Mouse (Mus musculus) cortical plate, adult 2 months (tissue): Measurements from ENCODE around the gene Zfp39. TPM values are rescaled to one million over a fixed set of nuclear protein-coding genes. Genes with fewer than 3 reads are reported as not detected.

Source experiments
- H3K27ac ChIP-seq: fragments of 200-500 bp; 2 replicates; pipeline ENCODE4 v1.5.1; 2012; ENCODE audit warnings: low read length, control low read depth, inconsistent platforms; ENCODE audit not compliant: insufficient read depth
- H3K4me1 ChIP-seq: fragments of 200-500 bp; 2 replicates; pipeline ENCODE4 v1.6.1; 2011; ENCODE audit warnings: low read length; ENCODE audit not compliant: control insufficient read depth, insufficient read depth
- H3K4me3 ChIP-seq: fragments of 200-500 bp; 2 replicates; pipeline ENCODE4 v1.5.1; 2011; ENCODE audit warnings: mild to moderate bottlenecking, low read length, control low read depth; ENCODE audit not compliant: insufficient read depth
- CTCF ChIP-seq: fragments of 200-500 bp; IDR thresholded peaks from 2 replicates; pipeline ENCODE4 v1.5.1; 2011; ENCODE audit warnings: mild to moderate bottlenecking, control low read depth, low read length; ENCODE audit not compliant: insufficient read depth; ENCODE audit errors: extremely low read depth
- POLR2A ChIP-seq: fragments of 200-500 bp; IDR thresholded peaks from 2 replicates; pipeline ENCODE4 v1.6.1; 2011; ENCODE audit warnings: mild to moderate bottlenecking, low read length, control low read depth; ENCODE audit not compliant: insufficient read depth; ENCODE audit errors: extremely low read depth
- polyA plus RNA-seq: library from polyadenylated mRNA; depleted of rRNA; stranded (reverse); fragments of >200 nt; gene quantifications from 2 replicates; pipeline ENCODE4 v1.2.3, GENCODE M21; 2012

The Zfp39 gene
- polyA plus RNA-seq, 1 experiment, result 5.6 TPM

DNA sequence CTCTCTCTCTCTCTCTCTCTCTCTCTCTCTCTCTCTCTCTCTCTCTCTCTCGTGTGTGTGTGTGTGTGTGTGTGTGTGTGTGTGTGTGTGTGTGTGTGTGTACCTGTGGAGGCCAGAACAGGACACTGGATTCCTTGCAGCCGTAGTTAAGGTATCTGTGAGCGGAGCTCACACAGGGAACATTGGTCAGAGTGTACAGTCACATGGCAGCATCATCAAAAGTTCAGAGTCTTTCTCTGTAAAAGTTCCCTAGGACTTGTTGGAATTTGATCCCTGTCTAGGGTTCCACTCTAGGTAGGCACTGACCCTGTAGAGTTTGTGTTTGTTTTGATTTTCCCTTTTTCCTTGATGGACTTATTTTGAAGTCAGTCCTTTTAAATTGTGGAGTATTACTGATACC, 22.6 kb upstream of the Zfp39 start:
- no peak overlapping the region for H3K27ac ChIP-seq
- TF ChIP-seq POLR2A, result no peak
- TF ChIP-seq CTCF, result no peak
- H3K4me3 ChIP-seq, result no peak overlapping the region
- H3K4me1 ChIP-seq, result no peaks in the 10 kb centered on the region

DNA sequence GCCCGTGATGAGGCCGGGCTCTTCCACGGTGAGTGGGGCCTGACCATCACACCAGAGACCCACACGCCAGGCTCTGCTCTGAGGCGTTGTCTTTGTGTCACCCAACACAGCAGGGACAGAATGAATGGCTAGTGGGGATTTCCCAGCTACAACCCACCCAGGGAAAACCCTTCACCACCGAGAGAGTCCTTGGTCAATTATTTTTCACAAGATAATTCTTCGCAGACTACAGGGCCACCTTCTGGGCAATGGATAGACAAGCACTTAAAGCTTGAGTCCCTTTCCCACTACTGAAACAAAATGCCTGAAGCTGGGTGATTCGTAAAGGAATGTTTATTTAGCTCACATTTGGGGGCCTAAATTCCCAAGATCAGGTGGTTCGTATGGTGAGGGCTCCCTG, 18.4 kb upstream of the Zfp39 start:
- Histone ChIP-seq H3K4me3 (no peak overlapping the region), H3K27ac (no peak overlapping the region), H3K4me1 (no peaks in the 10 kb centered on the region)

GRCm38 (mm10) chr11:58918759-58919158, 14.7 kb upstream of the Zfp39 start:
- Histone ChIP-seq H3K27ac (no peak overlapping the region), H3K4me1 (no peaks in the 10 kb centered on the region), H3K4me3 (no peak overlapping the region)
- TF ChIP-seq CTCF, result no peak
- no peak for TF ChIP-seq POLR2A

More for the DNA sequence above, 18.4 kb upstream of the Zfp39 start:
- TF ChIP-seq POLR2A (no peak), CTCF (no peak)

DNA sequence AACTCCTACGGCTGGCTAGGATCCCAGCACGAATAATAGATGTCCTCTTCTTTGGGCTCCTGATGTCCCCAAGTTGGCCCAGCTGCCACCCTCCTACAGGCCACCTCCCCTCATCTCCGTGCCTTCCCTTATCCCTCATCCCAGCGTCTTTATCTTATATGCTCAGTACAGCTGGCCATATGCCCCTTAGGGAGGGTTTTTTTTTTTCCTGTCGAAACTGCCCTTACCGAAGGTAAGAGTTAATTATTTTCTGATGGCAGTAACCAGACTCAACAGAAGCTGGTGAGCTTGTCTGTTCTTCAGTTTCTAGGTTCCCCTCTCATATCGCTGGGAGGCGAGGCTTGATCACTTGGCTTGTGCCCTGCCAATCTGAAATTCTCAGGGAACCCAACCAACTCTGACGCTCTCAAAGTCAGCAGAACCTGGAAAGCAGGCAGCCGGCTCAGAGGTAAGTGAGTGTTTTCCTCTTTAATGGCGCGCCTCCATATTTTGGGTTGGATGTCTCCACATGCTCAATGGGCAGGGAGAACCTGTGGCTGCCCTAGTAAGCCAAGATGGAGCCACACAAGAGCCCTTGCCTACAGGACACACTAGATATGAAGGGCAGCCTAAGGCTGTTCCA, 13.8 kb upstream of the Zfp39 start, which contains the start of gene Btnl10:
Gene Btnl10 (plus strand): TSS at position 164 of the 622 bp plus-strand sequence.
- Histone ChIP-seq H3K4me3 (no peak within 1 kb of the TSS), H3K27ac (no peak within 1 kb of the TSS), H3K4me1 (no peaks in the 10 kb centered on the region)
- TF ChIP-seq CTCF, result no peak
- TF ChIP-seq POLR2A, result no peak

DNA sequence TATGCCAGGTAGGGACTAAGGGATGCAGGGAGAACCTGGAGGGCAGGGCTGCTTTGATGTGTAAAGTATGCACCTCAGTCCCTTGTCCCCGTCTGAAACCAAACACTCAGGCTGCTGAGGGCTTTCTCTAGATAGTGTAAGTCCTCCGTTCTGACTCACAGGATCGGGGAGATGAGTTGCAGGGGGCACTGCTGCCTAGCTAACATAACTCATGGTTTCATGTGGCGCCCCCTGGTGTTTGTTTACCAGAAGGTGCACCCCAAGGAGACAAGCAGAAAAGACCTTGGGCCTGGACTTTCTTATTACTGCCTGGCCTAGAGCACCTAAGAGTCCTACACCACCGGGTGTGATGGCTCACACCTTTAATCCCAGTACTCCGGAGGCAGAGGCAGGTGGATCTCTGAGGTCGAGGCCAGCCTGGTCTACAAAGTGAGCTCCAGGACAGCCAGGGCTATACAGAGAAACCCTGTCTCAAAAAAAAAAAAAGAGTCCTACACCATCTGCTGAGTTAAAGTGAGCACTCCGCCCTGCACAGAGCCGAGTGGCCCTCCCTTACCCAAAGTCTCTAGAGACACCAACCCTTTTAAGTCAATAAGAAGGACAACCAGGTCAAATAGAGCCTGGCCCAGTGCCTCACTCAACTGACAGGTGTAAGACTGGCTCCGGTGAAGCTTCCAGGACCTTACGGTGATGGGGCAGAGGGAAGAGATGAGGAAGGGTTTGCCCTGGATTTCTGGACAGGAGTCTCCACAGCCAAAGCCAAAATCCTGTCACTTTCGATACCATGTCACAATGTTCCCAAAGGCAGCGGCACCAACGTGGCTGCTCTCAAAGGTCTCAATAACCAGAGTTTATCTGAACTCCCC, 13.1 kb upstream of the Zfp39 start:
- Histone ChIP-seq H3K27ac (no peak overlapping the region), H3K4me1 (no peaks in the 10 kb centered on the region), H3K4me3 (no peak overlapping the region)
- TF ChIP-seq CTCF (peak; percentile 40), POLR2A (no peak)

DNA sequence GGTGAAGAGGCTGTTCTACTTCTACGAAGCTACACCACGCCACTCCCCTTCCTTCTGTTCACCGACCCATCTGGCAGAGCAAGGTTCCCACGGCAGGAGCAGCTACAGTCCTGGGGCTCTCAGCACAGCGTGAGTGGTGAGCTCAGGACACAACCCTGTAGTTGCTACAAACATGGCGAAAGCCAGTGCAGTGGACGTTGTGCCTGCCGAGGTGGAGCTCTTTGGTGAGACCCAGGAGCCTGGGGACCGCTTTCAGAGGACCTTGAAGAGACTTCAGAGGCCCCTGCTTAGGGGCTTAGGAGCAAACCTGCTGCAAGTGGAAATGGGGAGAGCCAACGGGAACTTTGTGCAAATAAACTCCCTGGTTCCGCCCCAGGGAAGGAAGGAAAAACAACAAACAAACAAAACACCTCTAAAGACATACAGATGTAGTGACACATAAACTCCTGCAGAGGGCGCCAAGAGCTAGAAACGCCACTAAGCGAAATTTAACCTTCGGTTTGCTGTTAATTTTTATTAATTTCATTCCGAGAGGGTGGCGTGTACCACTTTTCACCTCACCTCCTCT, 10.5 kb upstream of the Zfp39 start:
- TF ChIP-seq POLR2A, result no peak
- peak; percentile 53; the same call in 1 of the 2 replicates for TF ChIP-seq CTCF
- H3K4me3 ChIP-seq, result peak overlapping the region; percentile 10; the same call in 1 of the 2 replicates
- H3K4me1 ChIP-seq, result no peaks in the 10 kb centered on the region
- H3K27ac ChIP-seq, result no peak overlapping the region

- TF ChIP-seq POLR2A, result no peak
- TF ChIP-seq CTCF, result no peak
- Histone ChIP-seq H3K4me1 (no peaks in the 10 kb centered on the region), H3K4me3 (no peak overlapping the region), H3K27ac (no peak overlapping the region)
Measured at GRCm38 (mm10) chr11:58913776-58914175, 9.8 kb upstream of the Zfp39 start.

- H3K4me3 ChIP-seq, result no peak overlapping the region; the same call in 1 of the 2 replicates
- H3K27ac ChIP-seq, result no peak overlapping the region
- TF ChIP-seq POLR2A (no peak), CTCF (no peak)
- H3K4me1 ChIP-seq, result peaks cover 1% of the 10 kb centered on the region; the same call in 1 of the 2 replicates
Measured at GRCm38 (mm10) chr11:58904838-58905237, 813 bp upstream of the Zfp39 start.

DNA sequence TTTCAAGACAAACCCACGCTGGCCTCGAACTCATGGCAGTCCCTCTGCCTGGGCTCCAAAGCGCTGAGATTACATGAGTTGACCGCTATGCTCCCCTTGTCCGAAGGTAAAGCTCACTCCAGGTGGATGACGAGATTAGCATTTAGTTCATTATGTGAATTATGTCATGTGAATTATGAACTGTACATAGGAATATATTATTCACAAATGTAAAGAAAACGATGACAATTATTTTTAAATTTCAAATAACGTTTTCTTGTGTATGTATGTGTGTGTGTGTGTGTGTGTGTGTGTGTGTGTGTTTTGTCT, 339 bp upstream of the Zfp39 start:
- H3K4me3 ChIP-seq, result peak overlapping the region; percentile 98
- H3K4me1 ChIP-seq, result peaks cover 1% of the 10 kb centered on the region; the same call in 1 of the 2 replicates
- no peak overlapping the region for H3K27ac ChIP-seq
- TF ChIP-seq POLR2A (no peak), CTCF (no peak)
